Mouse (Mus musculus): ENCODE measurements around the gene Cep131. TPM values are rescaled to one million over a fixed set of nuclear protein-coding genes. Genes with fewer than 3 reads are reported as not detected.

Cep131 gene
- polyA plus RNA-seq, 1 experiment from 2014 or later, result 41.4 TPM

- Histone ChIP-seq H3K36me3 (replicated peaks) (peaks cover 77% of the 10 kb centered on the region), H3K27me3 (ENCODE audit: poor library complexity, severe bottlenecking) (no peaks in the 10 kb centered on the region), H3K4me1 (peaks cover 13% of the 10 kb centered on the region; the same call in 1 of the 2 replicates), H3K27ac (no peak overlapping the region), H3K9me3 (no peaks in the 10 kb centered on the region), H3K4me3 (no peak overlapping the region)
- WGBS, result 94% methylated on average over 4 of the region's 4 CpGs
- DNase-seq (ENCODE audit: extremely low spot score, low spot score), result no peak
Observed at GRCm38 (mm10) chr11:120112136-120112535, 25.5 kb upstream of the Cep131 start.

DNA sequence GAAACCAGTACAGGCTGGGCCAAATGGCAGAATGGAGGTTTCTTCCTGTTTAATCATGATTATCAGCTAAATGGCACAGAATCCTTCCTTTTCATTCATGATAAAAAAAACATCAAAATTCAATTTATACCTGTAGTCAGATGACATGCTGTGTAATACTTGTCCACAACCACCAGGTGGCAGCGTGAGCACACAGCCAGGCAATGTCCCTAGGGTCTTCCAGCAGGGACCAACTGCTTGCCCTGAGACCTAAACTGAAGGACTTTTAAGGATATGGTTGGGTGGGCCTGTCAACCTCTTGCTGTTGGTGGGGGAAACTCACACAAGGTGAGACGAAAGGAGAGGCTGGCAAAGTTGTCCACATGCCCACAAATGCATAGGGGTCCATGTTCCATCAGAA is 24.4 kb upstream of the Cep131 start:
- WGBS, result 4% methylated on average over 2 of the region's 2 CpGs
- Histone ChIP-seq H3K4me1 (peaks cover 13% of the 10 kb centered on the region; the same call in 1 of the 2 replicates), H3K9me3 (no peaks in the 10 kb centered on the region), H3K27me3 (ENCODE audit: poor library complexity, severe bottlenecking) (no peaks in the 10 kb centered on the region), H3K36me3 (replicated peaks) (peaks cover 74% of the 10 kb centered on the region), H3K4me3 (no peak overlapping the region), H3K27ac (no peak overlapping the region)
- peak; percentile 76 for DNase-seq (ENCODE audit: extremely low spot score, low spot score)

GRCm38 (mm10) chr11:120110554-120110953 is 23.9 kb upstream of the Cep131 start:
- no peak for DNase-seq (ENCODE audit: extremely low spot score, low spot score)
- H3K36me3 ChIP-seq (replicated peaks), result peaks cover 74% of the 10 kb centered on the region
- H3K4me1 ChIP-seq, result peaks cover 13% of the 10 kb centered on the region; the same call in 1 of the 2 replicates
- no peak overlapping the region for H3K27ac ChIP-seq
- no peaks in the 10 kb centered on the region for H3K27me3 ChIP-seq (ENCODE audit: poor library complexity, severe bottlenecking)
- 74% methylated on average over 7 of the region's 7 CpGs for WGBS
- no peak overlapping the region for H3K4me3 ChIP-seq
- H3K9me3 ChIP-seq, result no peaks in the 10 kb centered on the region

- 80% methylated on average over 14 of the region's 14 CpGs for WGBS
- no peak for DNase-seq (ENCODE audit: extremely low spot score, low spot score)
- Histone ChIP-seq H3K4me1 (peaks cover 12% of the 10 kb centered on the region; the same call in 1 of the 2 replicates), H3K4me3 (no peak overlapping the region), H3K27me3 (ENCODE audit: poor library complexity, severe bottlenecking) (no peaks in the 10 kb centered on the region), H3K36me3 (replicated peaks) (peaks cover 74% of the 10 kb centered on the region), H3K27ac (no peak overlapping the region), H3K9me3 (no peaks in the 10 kb centered on the region)
Observed at GRCm38 (mm10) chr11:120109558-120110210, 23.1 kb upstream of the Cep131 start.

DNA sequence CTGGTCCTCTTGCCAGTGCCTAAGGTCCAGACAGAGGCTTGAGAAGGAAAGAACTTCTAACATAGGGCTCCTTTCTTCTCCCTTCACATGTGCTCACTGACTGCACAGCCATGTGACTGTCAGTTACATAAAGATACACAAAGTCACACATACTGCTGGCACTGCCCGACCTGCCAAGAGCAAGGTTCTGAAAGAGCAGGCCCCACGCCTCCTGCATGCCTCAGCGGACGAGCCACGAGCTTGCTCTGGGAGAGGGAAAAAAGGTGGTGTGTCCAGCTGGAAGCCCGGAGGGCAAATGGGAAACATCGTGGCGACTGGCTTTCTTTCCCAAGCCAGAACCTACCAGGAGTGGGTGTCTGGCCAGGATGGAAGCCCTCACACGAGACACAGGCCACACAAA is 21.2 kb upstream of the Cep131 start:
- Histone ChIP-seq H3K27me3 (ENCODE audit: poor library complexity, severe bottlenecking) (no peaks in the 10 kb centered on the region), H3K36me3 (replicated peaks) (peaks cover 66% of the 10 kb centered on the region), H3K27ac (no peak overlapping the region), H3K9me3 (no peaks in the 10 kb centered on the region), H3K4me1 (0 out of 2 replicates have a peak, but pooled peaks cover 7% of the 10 kb centered on the region), H3K4me3 (no peak overlapping the region)
- DNase-seq (ENCODE audit: extremely low spot score, low spot score), result no peak
- WGBS, result 85% methylated on average over 9 of the region's 9 CpGs

- DNase-seq (ENCODE audit: extremely low spot score, low spot score), result no peak
- H3K27me3 ChIP-seq (ENCODE audit: poor library complexity, severe bottlenecking), result no peaks in the 10 kb centered on the region
- no peaks in the 10 kb centered on the region for H3K9me3 ChIP-seq
- H3K4me1 ChIP-seq, result 0 out of 2 replicates have a peak, but pooled peaks cover 7% of the 10 kb centered on the region
- H3K36me3 ChIP-seq (replicated peaks), result peaks cover 61% of the 10 kb centered on the region
- H3K4me3 ChIP-seq, result no peak overlapping the region
- H3K27ac ChIP-seq, result no peak overlapping the region
- 83% methylated on average over 2 of the region's 2 CpGs for WGBS
Observed at GRCm38 (mm10) chr11:120107026-120107425, 20.4 kb upstream of the Cep131 start.

- Histone ChIP-seq H3K36me3 (replicated peaks) (peaks cover 47% of the 10 kb centered on the region), H3K4me3 (no peak overlapping the region), H3K27ac (no peak overlapping the region), H3K4me1 (peaks cover 19% of the 10 kb centered on the region), H3K9me3 (no peaks in the 10 kb centered on the region), H3K27me3 (ENCODE audit: poor library complexity, severe bottlenecking) (no peaks in the 10 kb centered on the region)
- DNase-seq (ENCODE audit: extremely low spot score, low spot score), result no peak
- WGBS, result 95% methylated on average over 3 of the region's 3 CpGs
Observed at GRCm38 (mm10) chr11:120103431-120103997, 16.9 kb upstream of the Cep131 start.

- Histone ChIP-seq H3K27ac (no peak overlapping the region), H3K4me1 (peaks cover 38% of the 10 kb centered on the region), H3K4me3 (no peak overlapping the region), H3K36me3 (replicated peaks) (peaks cover 38% of the 10 kb centered on the region), H3K27me3 (ENCODE audit: poor library complexity, severe bottlenecking) (no peaks in the 10 kb centered on the region), H3K9me3 (no peaks in the 10 kb centered on the region)
- WGBS, result 5% methylated on average over 3 of the region's 3 CpGs
- peak; percentile 74 for DNase-seq (ENCODE audit: extremely low spot score, low spot score)
Observed at GRCm38 (mm10) chr11:120101036-120101435, 14.4 kb upstream of the Cep131 start.

GRCm38 (mm10) chr11:120098588-120099511 is 12.2 kb upstream of the Cep131 start, which contains the start of the genes Tepsin and Ndufaf8:
TSS of gene Tepsin (minus strand) at chr11:120098731.
TSS of gene Ndufaf8 (plus strand) at chr11:120098928.
- Histone ChIP-seq H3K27ac (peak within 1 kb of the TSS; percentile 94), H3K27me3 (ENCODE audit: poor library complexity, severe bottlenecking) (no peaks in the 10 kb centered on the region), H3K9me3 (no peaks in the 10 kb centered on the region), H3K4me3 (peak within 1 kb of the TSS; percentile 74), H3K36me3 (replicated peaks) (peaks cover 38% of the 10 kb centered on the region), H3K4me1 (peaks cover 38% of the 10 kb centered on the region)
- peak; percentile 99 for DNase-seq (ENCODE audit: extremely low spot score, low spot score)
- under 1% methylated on average over 77 of the region's 77 CpGs for WGBS

GRCm38 (mm10) chr11:120092817-120093591 is 6.4 kb upstream of the Cep131 start:
- no peak for DNase-seq (ENCODE audit: extremely low spot score, low spot score)
- peaks cover 16% of the 10 kb centered on the region for H3K4me1 ChIP-seq
- no peaks in the 10 kb centered on the region for H3K27me3 ChIP-seq (ENCODE audit: poor library complexity, severe bottlenecking)
- WGBS, result 81% methylated on average over 23 of the region's 23 CpGs
- peaks cover 66% of the 10 kb centered on the region for H3K36me3 ChIP-seq (replicated peaks)
- no peaks in the 10 kb centered on the region for H3K9me3 ChIP-seq
- no peak overlapping the region for H3K27ac ChIP-seq
- no peak overlapping the region for H3K4me3 ChIP-seq

DNA sequence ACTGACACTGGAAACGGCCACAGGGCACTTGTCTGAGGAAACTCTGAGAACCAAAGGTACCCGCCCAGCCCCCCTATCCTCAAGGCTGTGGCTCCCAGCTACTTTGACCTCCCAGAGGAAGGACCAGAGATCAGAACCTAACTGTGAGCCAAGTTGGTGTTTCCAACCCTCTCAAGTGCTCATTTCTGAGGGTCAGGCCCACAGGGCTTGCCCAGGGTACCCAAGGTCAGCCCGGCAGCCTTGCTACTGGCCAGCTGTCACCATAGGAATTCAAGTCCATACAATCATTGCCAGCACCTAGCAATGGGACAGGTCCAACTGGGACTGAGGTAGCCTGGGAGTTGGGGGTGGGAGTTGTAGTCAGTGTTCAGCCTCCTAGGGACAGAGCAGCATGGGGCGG is 4.0 kb upstream of the Cep131 start:
- WGBS, result 90% methylated on average over 4 of the region's 4 CpGs
- no peaks in the 10 kb centered on the region for H3K27me3 ChIP-seq (ENCODE audit: poor library complexity, severe bottlenecking)
- H3K9me3 ChIP-seq, result no peaks in the 10 kb centered on the region
- no peak for DNase-seq (ENCODE audit: extremely low spot score, low spot score)
- peaks cover 17% of the 10 kb centered on the region for H3K4me1 ChIP-seq
- H3K4me3 ChIP-seq, result no peak overlapping the region
- H3K36me3 ChIP-seq (replicated peaks), result peaks cover 55% of the 10 kb centered on the region
- H3K27ac ChIP-seq, result no peak overlapping the region
